Mouse (Mus musculus) heart, embryonic 14.5 days (tissue): Measurements from ENCODE around the gene Stkld1. TPM values are rescaled to one million over a fixed set of nuclear protein-coding genes. Genes with fewer than 3 reads are reported as not detected.

Source experiments
- ATAC-seq: fragments of 200-750 bp; cut with Nextera tagmentation; 2 replicates; pipeline ENCODE4 v1.8.0; 2017; ENCODE audit warnings: low read depth, moderate TSS enrichment; ENCODE audit not compliant: insufficient number of reproducible peaks, insufficient read depth, low FRiP score
- H3K27ac ChIP-seq, 2 experiments: fragments of 200-500 bp in 1 of 2; fragments of 300-500 bp in 1 of 2; sonication (generic) in 1 of 2; replicated peaks in 1 of 2; 2 replicates each; pipeline ENCODE4 v1.5.1; 2012 to 2014; ENCODE audit warnings: low read depth in 2 of 2, low read length in 2 of 2, control low read depth in 1 of 2, mild to moderate bottlenecking in 1 of 2, mixed read lengths in 1 of 2; ENCODE audit not compliant: control insufficient read depth in 1 of 2, insufficient read depth in 1 of 2
- H3K27me3 ChIP-seq: fragments of 300-500 bp; sonication (generic); 2 replicates; pipeline ENCODE4 v1.6.1; 2014; ENCODE audit warnings: mild to moderate bottlenecking, low read length, control low read depth; ENCODE audit not compliant: control insufficient read depth, insufficient read depth
- H3K36me3 ChIP-seq: fragments of 300-500 bp; sonication (generic); 2 replicates; pipeline ENCODE4 v1.6.1; 2014; ENCODE audit warnings: mild to moderate bottlenecking, control low read depth, low read length, mixed read lengths; ENCODE audit not compliant: control insufficient read depth, insufficient read depth
- H3K4me1 ChIP-seq, 2 experiments: fragments of 200-500 bp in 1 of 2; fragments of 300-500 bp in 1 of 2; sonication (generic) in 1 of 2; 2 replicates each; pipeline ENCODE4 v1.6.1; 2012 to 2014; ENCODE audit warnings: low read length in 2 of 2, control low read depth in 1 of 2, mixed read lengths in 1 of 2; ENCODE audit not compliant: control insufficient read depth in 2 of 2, insufficient read depth in 2 of 2
- H3K4me2 ChIP-seq: fragments of 300-500 bp; sonication (generic); 2 replicates; pipeline ENCODE4 v1.6.1; 2014; ENCODE audit warnings: mild to moderate bottlenecking, low read length
- H3K4me3 ChIP-seq, 2 experiments: fragments of 200-500 bp in 1 of 2; fragments of 300-500 bp in 1 of 2; sonication (generic) in 1 of 2; 2 replicates each; pipeline ENCODE4 v1.5.1; 2012 to 2014; ENCODE audit warnings: low read length in 2 of 2, mild to moderate bottlenecking in 2 of 2, control low read depth in 1 of 2, low read depth in 1 of 2, moderate library complexity in 1 of 2; ENCODE audit not compliant: control insufficient read depth in 1 of 2, insufficient read depth in 1 of 2
- H3K9ac ChIP-seq: fragments of 300-500 bp; sonication (generic); 2 replicates; pipeline ENCODE4 v1.6.1; 2014; ENCODE audit warnings: mild to moderate bottlenecking, low read length
- H3K9me3 ChIP-seq: fragments of 300-500 bp; sonication (generic); 2 replicates; pipeline ENCODE4 v1.6.1; 2016; ENCODE audit warnings: low read length, control low read depth; ENCODE audit not compliant: control insufficient read depth
- WGBS: fragments of 180-500 bp; shearing (Covaris S2); extraction: QIAGEN DNeasy Blood & Tissue Kit; methylation state at CpG from one replicate; pipeline ENCODE4 v1.1.7; 2014; 5-methylcytosine and 5-hydroxymethylcytosine counted together
- polyA plus RNA-seq: library from polyadenylated mRNA; unstranded; fragments of >200 nt; fragmentation: Nextera tagmentation; extraction: Ambion mirVana; gene quantifications from 2 replicates; pipeline ENCODE4 v1.2.1, GENCODE M21; 2014

The Stkld1 gene
- polyA plus RNA-seq, 1 experiment from 2014 or later = not detected

DNA sequence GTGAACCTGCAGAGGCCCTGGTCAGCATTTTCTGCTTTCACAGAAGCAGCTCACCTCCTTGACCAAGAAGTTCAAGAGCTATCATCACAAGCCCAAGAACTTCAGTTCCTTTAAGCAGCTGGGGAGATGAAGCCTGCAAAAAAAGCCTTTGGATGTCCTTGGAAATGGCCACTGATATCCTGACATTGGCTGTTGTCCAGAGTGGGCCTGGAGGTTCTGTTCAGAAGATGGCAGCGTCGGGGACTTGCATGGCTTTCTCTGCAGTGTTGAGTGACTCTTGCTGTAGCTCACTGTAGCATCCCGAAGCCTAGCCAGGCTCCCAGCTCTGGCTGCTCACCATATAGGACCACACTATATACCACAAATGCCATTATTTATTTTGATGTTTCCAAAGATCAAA, 14.2 kb upstream of the Stkld1 start:
- no peak for ATAC-seq
- H3K4me1 ChIP-seq = peaks cover 13 to 37% of the 10 kb centered on the region in 2 experiments
- 90% methylated on average over 3 of the region's 3 CpGs for WGBS

DNA sequence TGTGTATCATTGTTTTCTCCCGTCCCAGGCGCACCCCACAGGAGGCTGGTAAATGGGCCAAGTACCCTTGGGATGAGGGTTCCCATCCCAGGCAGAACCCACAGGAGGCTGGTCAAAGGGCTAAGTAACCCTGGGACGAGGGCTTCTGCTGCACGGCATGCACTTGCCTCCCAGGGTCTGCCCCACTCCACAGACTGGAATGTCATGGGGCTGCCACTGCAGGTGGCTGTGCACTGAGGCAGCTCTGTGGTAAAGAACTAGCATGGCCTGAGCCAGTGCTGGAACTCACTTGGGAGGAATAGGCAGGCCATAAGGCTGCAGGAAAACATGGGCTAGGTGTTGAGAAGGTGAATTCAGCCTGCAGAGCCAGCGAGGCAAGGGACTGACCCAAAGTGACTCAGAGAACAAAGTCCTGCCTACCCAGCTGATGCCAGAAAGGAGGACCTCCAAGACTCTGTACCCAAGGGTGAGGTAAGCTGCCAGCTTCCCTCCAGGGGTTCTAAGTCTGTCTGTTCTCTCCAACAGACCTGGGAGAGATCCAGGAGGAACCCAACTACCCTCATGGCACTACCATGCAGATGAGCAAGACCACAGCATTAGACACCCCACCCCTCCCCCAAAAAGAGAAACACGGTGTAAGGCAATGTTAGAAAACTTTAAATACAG, 13.5 kb upstream of the Stkld1 start:
- Histone ChIP-seq H3K4me2 (no peak overlapping the region), H3K4me3 (no peak overlapping the region), H3K9ac (no peak overlapping the region), H3K4me1 (peaks cover 12 to 33% of the 10 kb centered on the region in 2 experiments), H3K27me3 (no peaks in the 10 kb centered on the region), H3K36me3 (peaks cover 77% of the 10 kb centered on the region), H3K9me3 (no peaks in the 10 kb centered on the region), H3K27ac (no peak overlapping the region)
- ATAC-seq = no peak
- WGBS = 82% methylated on average over 6 of the region's 6 CpGs

More for the DNA sequence above, 14.2 kb upstream of the Stkld1 start:
- H3K4me2 ChIP-seq = no peak overlapping the region
- no peak overlapping the region for H3K9ac ChIP-seq
- peaks cover 73% of the 10 kb centered on the region for H3K36me3 ChIP-seq
- H3K9me3 ChIP-seq = no peaks in the 10 kb centered on the region
- no peak overlapping the region for H3K4me3 ChIP-seq
- H3K27ac ChIP-seq = no peak overlapping the region
- H3K27me3 ChIP-seq = no peaks in the 10 kb centered on the region

DNA sequence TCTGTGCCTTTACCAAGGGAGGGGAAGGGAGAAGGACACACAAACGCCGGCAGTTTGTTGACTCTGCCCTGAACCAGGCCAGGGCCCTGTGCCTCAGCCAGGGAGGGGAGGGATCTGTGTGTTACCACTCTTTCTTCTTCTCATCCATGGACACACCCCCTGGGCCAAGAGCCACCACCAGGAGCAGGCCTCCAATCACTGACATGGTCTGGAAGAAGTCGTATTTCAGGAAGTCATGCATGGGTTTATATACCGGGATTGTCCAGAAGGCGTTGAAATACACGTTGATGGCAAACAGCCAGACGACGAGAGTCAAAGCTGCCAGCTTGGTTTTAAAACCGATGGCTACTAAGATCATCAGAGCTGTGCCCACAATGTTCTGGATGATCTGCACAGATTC, 12.1 kb upstream of the Stkld1 start:
- peaks cover 92% of the 10 kb centered on the region for H3K36me3 ChIP-seq
- ATAC-seq = peak; percentile 5; the same call in 1 of the 2 replicates
- no peak overlapping the region; the same call in 1 of the 2 replicates for H3K9ac ChIP-seq
- no peak overlapping the region for H3K4me2 ChIP-seq
- no peaks in the 10 kb centered on the region for H3K9me3 ChIP-seq
- WGBS = 32% methylated on average over 9 of the region's 9 CpGs
- no peak overlapping the region for H3K4me3 ChIP-seq
- H3K4me1 ChIP-seq = peaks cover 7 to 27% of the 10 kb centered on the region in 2 experiments
- H3K27me3 ChIP-seq = no peaks in the 10 kb centered on the region
- H3K27ac ChIP-seq = peak overlapping the region in 1 of 2 experiments; percentile 72; a peak in 3 of 4 replicates

DNA sequence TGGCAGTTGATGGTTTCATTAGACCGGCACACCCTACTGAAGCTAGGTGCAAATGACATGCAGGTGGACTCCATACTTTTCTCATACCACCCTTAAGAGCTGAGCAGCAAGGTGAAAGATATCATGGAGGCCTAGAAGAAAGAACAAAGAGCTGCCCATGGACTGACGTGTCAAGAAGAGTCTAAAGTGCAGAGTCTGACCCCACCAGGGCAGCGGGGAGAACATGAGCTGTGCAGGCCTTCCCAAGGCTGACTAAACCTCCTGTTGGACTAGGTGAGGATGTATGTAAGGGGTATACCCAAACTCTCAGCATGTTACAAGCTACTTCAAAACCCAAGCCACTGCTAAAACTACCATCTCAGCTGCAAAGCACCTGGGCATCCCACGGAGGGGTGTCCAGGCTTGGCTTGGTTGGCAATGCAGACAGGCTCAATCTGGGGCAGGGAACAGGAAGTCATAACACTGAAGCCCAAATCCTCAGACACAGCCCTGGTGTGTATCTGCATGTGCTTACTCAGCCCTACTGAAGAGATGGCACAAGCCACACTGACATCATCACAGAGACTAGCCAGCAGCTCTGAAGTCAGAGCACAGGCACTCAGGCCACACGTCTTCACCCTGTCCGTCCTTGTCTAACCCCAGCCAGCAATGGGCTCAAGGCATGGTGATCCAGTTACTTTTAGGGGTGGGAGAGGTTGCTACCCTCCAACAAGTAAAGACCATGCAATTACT, 5.9 kb upstream of the Stkld1 start:
- 83% methylated on average over 6 of the region's 6 CpGs for WGBS
- Histone ChIP-seq H3K4me2 (no peak overlapping the region), H3K4me3 (no peak overlapping the region), H3K36me3 (peaks cover 90% of the 10 kb centered on the region), H3K27ac (no peak overlapping the region), H3K9ac (no peak overlapping the region), H3K9me3 (no peaks in the 10 kb centered on the region), H3K4me1 (peaks cover 6 to 38% of the 10 kb centered on the region in 2 experiments), H3K27me3 (no peaks in the 10 kb centered on the region)
- no peak for ATAC-seq

DNA sequence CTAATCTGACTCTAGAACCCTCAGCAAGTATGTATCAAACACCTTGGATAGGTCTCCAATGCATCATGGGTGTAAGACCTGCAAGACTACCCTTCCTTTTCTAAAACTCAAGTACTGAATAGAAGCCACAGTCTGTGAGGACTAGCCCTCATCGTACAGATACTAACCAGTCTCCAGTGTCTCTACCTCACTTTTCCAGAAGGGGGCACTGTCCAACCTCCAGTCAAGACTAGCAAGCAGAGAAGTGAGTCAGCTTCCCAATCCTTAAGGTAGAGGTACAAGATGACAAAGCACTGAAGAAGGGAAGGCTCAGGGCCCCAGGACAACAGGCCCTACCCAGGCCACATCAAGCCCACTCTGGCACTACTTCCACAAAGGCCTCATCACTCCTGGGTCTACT, 3.5 kb upstream of the Stkld1 start:
- no peaks in the 10 kb centered on the region for H3K27me3 ChIP-seq
- ATAC-seq = no peak
- 38% methylated on average over 1 of the region's 1 CpGs for WGBS
- peaks cover 6 to 42% of the 10 kb centered on the region in 2 experiments for H3K4me1 ChIP-seq
- H3K27ac ChIP-seq = no peak overlapping the region
- H3K4me3 ChIP-seq = no peak overlapping the region
- no peak overlapping the region for H3K9ac ChIP-seq
- H3K36me3 ChIP-seq = peaks cover 66% of the 10 kb centered on the region
- H3K9me3 ChIP-seq = no peaks in the 10 kb centered on the region
- no peak overlapping the region for H3K4me2 ChIP-seq

DNA sequence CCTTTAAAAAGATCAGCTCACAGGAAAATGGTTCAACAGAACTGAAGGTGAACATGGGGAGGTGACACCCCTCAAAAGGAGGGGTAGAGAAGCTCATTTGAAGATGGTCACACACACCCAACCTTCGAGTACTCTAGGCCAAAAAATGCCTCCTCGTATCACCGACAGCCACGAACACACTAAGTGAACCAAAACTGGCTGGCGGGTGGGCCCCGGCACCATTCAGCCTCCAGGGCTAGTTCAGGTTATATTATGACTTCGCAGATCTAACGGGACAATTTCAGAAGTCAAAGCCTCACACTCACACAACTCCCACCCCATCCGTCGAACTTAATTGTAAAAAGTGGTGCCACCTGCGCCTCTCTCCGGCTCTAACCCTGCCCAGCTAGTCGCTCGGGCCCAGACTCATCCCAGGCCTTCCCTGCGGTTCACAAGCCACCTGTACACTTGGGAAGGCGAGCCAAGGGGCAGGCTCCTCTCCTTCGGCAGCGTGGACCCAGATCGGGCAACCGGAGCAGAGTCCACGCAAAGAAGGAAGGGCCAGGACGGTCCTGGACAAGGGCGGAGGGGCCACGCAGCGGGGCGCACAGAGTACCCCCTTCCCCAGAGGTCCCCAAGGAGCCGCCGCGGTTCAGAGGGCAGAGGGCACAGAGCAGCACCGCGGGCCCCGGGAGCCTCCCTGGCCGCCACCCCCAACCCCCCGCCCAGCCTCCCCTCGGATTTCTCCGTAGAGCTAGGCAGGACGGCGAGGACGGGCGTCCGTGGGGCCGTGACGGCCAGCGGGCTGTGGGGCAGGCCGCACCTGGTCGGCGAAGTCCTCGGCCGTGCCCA, 1.2 kb upstream of the Stkld1 start:
- peak; percentile 34 for ATAC-seq
- Histone ChIP-seq H3K9ac (peak overlapping the region; percentile 99), H3K9me3 (no peaks in the 10 kb centered on the region), H3K4me2 (peak overlapping the region; percentile 77), H3K4me3 (peak overlapping the region; percentile 71 to 92), H3K36me3 (peaks cover 43% of the 10 kb centered on the region), H3K27ac (peak overlapping the region; percentile 86 to 92), H3K4me1 (peaks cover 6 to 41% of the 10 kb centered on the region in 2 experiments), H3K27me3 (no peaks in the 10 kb centered on the region)
- WGBS = under 1% methylated on average over 45 of the region's 49 CpGs

DNA sequence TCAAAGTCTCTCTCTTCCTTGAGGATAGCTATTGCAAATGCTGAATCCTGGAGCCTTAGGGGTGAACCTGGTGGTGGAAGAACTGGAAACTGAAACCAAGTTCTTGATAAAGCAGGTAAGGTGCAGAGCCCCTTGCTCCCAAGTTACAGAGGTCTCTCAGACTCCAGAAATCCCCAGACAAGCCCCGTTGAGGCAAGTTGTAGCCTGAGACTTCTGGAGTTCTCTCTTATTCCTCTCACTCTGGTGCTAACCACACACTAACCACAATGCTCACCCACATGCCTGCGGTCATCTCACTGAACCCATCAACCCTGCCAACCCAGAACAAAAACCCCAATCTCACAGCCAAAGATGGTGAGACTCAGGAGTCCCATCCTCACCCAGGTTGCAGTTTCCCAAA, 1.4 kb downstream of the Stkld1 start:
- Histone ChIP-seq H3K4me1 (peaks cover 4 to 22% of the 10 kb centered on the region in 2 experiments), H3K4me3 (no peak overlapping the region), H3K27me3 (no peaks in the 10 kb centered on the region), H3K27ac (no peak overlapping the region), H3K9me3 (no peaks in the 10 kb centered on the region), H3K36me3 (peaks cover 17% of the 10 kb centered on the region), H3K9ac (no peak overlapping the region), H3K4me2 (no peak overlapping the region)
- ATAC-seq = no peak
- 84% methylated on average over 2 of the region's 2 CpGs for WGBS
